Comparison of ENCODE assay signal across 8 mouse cellular contexts in the genomic region with DNA sequence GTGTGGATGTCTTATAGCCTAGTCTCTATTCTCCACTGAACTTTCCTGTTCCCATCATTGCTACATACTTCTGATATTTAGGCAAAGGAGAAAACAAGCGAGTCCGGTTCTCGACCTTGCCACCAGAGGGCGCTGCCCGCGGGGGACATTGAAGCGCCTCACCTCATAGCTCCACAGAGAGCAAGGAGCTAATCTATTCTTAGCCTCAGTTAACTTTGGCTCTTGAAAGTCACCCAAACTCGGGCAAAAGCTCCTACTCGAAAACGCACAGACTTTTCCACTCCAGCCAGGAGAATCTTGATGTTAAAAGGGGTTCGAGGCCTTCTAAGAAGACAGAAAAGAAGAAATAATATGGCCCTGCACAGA. TPM values are rescaled to one million over a fixed set of nuclear protein-coding genes. Genes with fewer than 3 reads are reported as not detected.
A peak's percentile ranks its signal among the peaks of the same experiment; 100 is the strongest.
DNase-seq lines count a peak whose midpoint lies in the region; ATAC-seq and TF ChIP-seq lines count a peak whose summit lies in the region.

No protein-coding gene starts in this region.

- H3K27me3 ChIP-seq in MEL (ENCODE audit: control insufficient read depth in 1 of 2, insufficient read depth in 2 of 2, low read length in 2 of 2), result no peaks in the 10 kb centered on the region
- H3K27me3 ChIP-seq in cerebellum, adult 2 months (ENCODE audit: control insufficient read depth, insufficient read depth, low read length), result no peaks in the 10 kb centered on the region
- H3K27me3 ChIP-seq in forebrain, postnatal 0 days (ENCODE audit: insufficient read depth, low read length), result no peaks in the 10 kb centered on the region

- DNase-seq in MEL (ENCODE audit: low read depth, low spot score), result peak; percentile 92
- peak; percentile 84 to 90 for DNase-seq in cerebellum, adult 2 months
- DNase-seq in forebrain, postnatal 0 days, result peak; percentile 82
- peak; percentile 73 for DNase-seq in layer of hippocampus, adult 9-10 months (ENCODE audit: low spot score)
- DNase-seq in lung, postnatal 10 days, result peak; percentile 89
- DNase-seq in ovary, postnatal 36 days (ENCODE audit: low spot score), result peak; percentile 83
- DNase-seq in thymus, postnatal 14 days, result peak; percentile 90

- peaks cover 2% of the 10 kb centered on the region; the same call in 1 of the 2 replicates for H3K79me2 ChIP-seq in MEL (ENCODE audit: control insufficient read depth, insufficient read depth, low read length, poor library complexity)

- H3K9ac ChIP-seq in MEL (ENCODE audit: control insufficient read depth, low read depth, low read length, poor library complexity, severe bottlenecking), result peak overlapping the region; percentile 90
- H3K9ac ChIP-seq in forebrain, postnatal 0 days, result no peak overlapping the region

- peaks cover 2 to 6% of the 10 kb centered on the region in 2 experiments; a peak in 2 of 4 replicates for H3K4me1 ChIP-seq in MEL (ENCODE audit: control insufficient read depth in 1 of 2, insufficient read depth in 2 of 2, low read length in 2 of 2)
- H3K4me1 ChIP-seq in cerebellum, adult 2 months (ENCODE audit: control insufficient read depth, insufficient read depth, low read length), result peaks cover 7% of the 10 kb centered on the region; the same call in 1 of the 2 replicates
- H3K4me1 ChIP-seq in forebrain, postnatal 0 days (ENCODE audit: insufficient read depth), result peaks cover 12% of the 10 kb centered on the region; the same call in 1 of the 2 replicates

- WGBS in cerebellum, adult 2 months, result under 1% methylated on average over 11 of the region's 11 CpGs
- WGBS in forebrain, postnatal 0 days, result under 1% methylated on average over 11 of the region's 11 CpGs

- no peaks in the 10 kb centered on the region for H3K9me3 ChIP-seq in MEL (replicated peaks; ENCODE audit: insufficient read depth, low read length)
- no peaks in the 10 kb centered on the region for H3K9me3 ChIP-seq in forebrain, postnatal 0 days (ENCODE audit: low read length)

- H3K4me2 ChIP-seq in forebrain, postnatal 0 days (ENCODE audit: low read depth), result peak overlapping the region; percentile 83

- H3K36me3 ChIP-seq in MEL (ENCODE audit: control insufficient read depth in 1 of 2, insufficient read depth in 2 of 2, low read length in 2 of 2), result peaks cover 0 to 5% of the 10 kb centered on the region in 2 experiments; a peak in 2 of 4 replicates
- H3K36me3 ChIP-seq in forebrain, postnatal 0 days (ENCODE audit: insufficient read depth), result no peaks in the 10 kb centered on the region

- peak; percentile 50 for TF ChIP-seq RAD21 in MEL (IDR thresholded peaks at IDR 0.05; ENCODE audit: low read depth, low read length)

- no peak for TF ChIP-seq POLR2A in MEL (IDR thresholded peaks at IDR 0.05; ENCODE audit: control insufficient read depth in 1 of 2, insufficient read depth in 1 of 2, low read depth in 1 of 2, low read length in 2 of 2, poor library complexity in 1 of 2)
- TF ChIP-seq POLR2A in cerebellum, adult 2 months (IDR thresholded peaks at IDR 0.05; ENCODE audit: borderline replicate concordance, insufficient read depth, low read length), result no peak

- H3K27ac ChIP-seq in MEL (ENCODE audit: control insufficient read depth, low read depth, low read length), result peak overlapping the region; percentile 67
- peak overlapping the region; percentile 75; the same call in 1 of the 2 replicates for H3K27ac ChIP-seq in cerebellum, adult 2 months (ENCODE audit: insufficient read depth, low read length)
- no peak overlapping the region for H3K27ac ChIP-seq in forebrain, postnatal 0 days (ENCODE audit: low read depth, low read length)

- ATAC-seq in forebrain, postnatal 0 days, result no peak; the same call in 1 of the 2 replicates
- peak; percentile 61 to 65 for ATAC-seq in hematopoietic stem cell, adult 5-6 weeks (replicated peaks in 1 of 2; ENCODE audit: insufficient read depth in 1 of 2, low FRiP score in 2 of 2, low TSS enrichment in 1 of 2, low read depth in 1 of 2, poor library complexity in 2 of 2, severe bottlenecking in 2 of 2)

- peak overlapping the region; percentile 75 to 93 for H3K4me3 ChIP-seq in MEL (ENCODE audit: control insufficient read depth in 1 of 2, insufficient read depth in 1 of 2, low read depth in 2 of 2, low read length in 2 of 2)
- H3K4me3 ChIP-seq in cerebellum, adult 2 months (replicated peaks; ENCODE audit: insufficient read depth, low read depth, low read length), result peak overlapping the region; percentile 80
- peak overlapping the region; percentile 65; the same call in 1 of the 2 replicates for H3K4me3 ChIP-seq in forebrain, postnatal 0 days (ENCODE audit: low read depth, low read length)

- peak; percentile 91 to 96 (median 92) for TF ChIP-seq CTCF in MEL (IDR thresholded peaks at IDR 0.05 in 2 of 3, conservative IDR thresholded peaks at IDR 0.05 in 1 of 3; ENCODE audit: control insufficient read depth in 1 of 3, insufficient read depth in 1 of 3, low read depth in 2 of 3, low read length in 3 of 3, poor library complexity in 1 of 3, severe bottlenecking in 1 of 3)
- TF ChIP-seq CTCF in cerebellum, adult 2 months (IDR thresholded peaks at IDR 0.05; ENCODE audit: borderline replicate concordance, insufficient read depth, low read depth, low read length), result peak; percentile 88
- TF ChIP-seq CTCF in forebrain, postnatal 0 days (IDR thresholded peaks at IDR 0.05; ENCODE audit: low read depth), result peak; percentile 85

- TF ChIP-seq EP300 in MEL (IDR thresholded peaks at IDR 0.05; ENCODE audit: low read depth in 1 of 2, low read length in 2 of 2), result no peak

TF ChIP-seq in MEL, 35 proteins besides CTCF, POLR2A, EP300 and RAD21:
- TF ChIP-seq ZNF384 (IDR thresholded peaks at IDR 0.05; ENCODE audit: low read depth, low read length), result no peak
- TF ChIP-seq GATA1 (IDR thresholded peaks at IDR 0.05; ENCODE audit: low read depth, low read length), result no peak
- TF ChIP-seq USF1 (IDR thresholded peaks at IDR 0.05; ENCODE audit: low read depth, low read length), result no peak
- TF ChIP-seq MXI1 (IDR thresholded peaks at IDR 0.05; ENCODE audit: low read depth, low read length), result no peak
- no peak for TF ChIP-seq MAX (IDR thresholded peaks at IDR 0.05; ENCODE audit: low read length)
- 0 out of 2 replicates have a peak, but pooled peaks have one; percentile 15 for TF ChIP-seq TBP (IDR thresholded peaks at IDR 0.05; ENCODE audit: low read depth, low read length)
- TF ChIP-seq ETS1 (IDR thresholded peaks at IDR 0.05; ENCODE audit: low read depth, low read length), result no peak
- TF ChIP-seq SMC3 (IDR thresholded peaks at IDR 0.05; ENCODE audit: low read depth, low read length), result peak; percentile 72
- no peak for TF ChIP-seq USF2 (IDR thresholded peaks at IDR 0.05; ENCODE audit: borderline replicate concordance in 1 of 2, insufficient read depth in 1 of 2, low read depth in 1 of 2, low read length in 2 of 2)
- no peak for TF ChIP-seq JUND (IDR thresholded peaks at IDR 0.05; ENCODE audit: low read depth, low read length)
- no peak for TF ChIP-seq MAZ (IDR thresholded peaks at IDR 0.05; ENCODE audit: low read depth, low read length)
- no peak for TF ChIP-seq MAFK (IDR thresholded peaks at IDR 0.05; ENCODE audit: borderline replicate concordance, low read depth, low read length)
- no peak for TF ChIP-seq TAL1 (IDR thresholded peaks at IDR 0.05; ENCODE audit: low read length)
- TF ChIP-seq GABPA (IDR thresholded peaks at IDR 0.05; ENCODE audit: low read depth, low read length), result no peak

RNA-seq across cellular contexts. Expression of a gene that starts 0.4 kb away (rescaled TPM):
- 9.0 and 10.2 TPM in 2 replicates for total RNA-seq in MEL (2012; rRNA removed)
- 10 to 100 TPM in 1 of 2 experiments, not detected in 1; 14.7 TPM for polyA plus RNA-seq in MEL (2012; ENCODE audit: insufficient read depth in 1 of 2, insufficient read length in 2 of 2, low read depth in 1 of 2, low replicate concordance in 2 of 2, missing spikeins in 1 of 2)
- 32.8 and 33.1 TPM in 2 replicates for polyA plus RNA-seq in cerebellum, adult 2 months (2012; rRNA removed)
- total RNA-seq in forebrain, postnatal 0 days (2014; rRNA removed), result 18.2 and 24.9 TPM in 2 replicates
- polyA plus RNA-seq in forebrain, postnatal 0 days (2015; fragmentation: Nextera tagmentation; extraction: Ambion mirVana), result 12.8 and 20.8 TPM in 2 replicates
- 17.9 and 20.1 TPM in 2 replicates for total RNA-seq in hematopoietic stem cell, adult 5-6 weeks (2017)

RNA-seq across cellular contexts. Expression of a gene that starts 45.2 kb away (rescaled TPM):
- 0.85 and 0.89 TPM in 2 replicates for total RNA-seq in MEL (2012; rRNA removed)
- polyA plus RNA-seq in MEL (2012; ENCODE audit: insufficient read depth in 1 of 2, insufficient read length in 2 of 2, low read depth in 1 of 2, low replicate concordance in 2 of 2, missing spikeins in 1 of 2), result 1 to 10 TPM in 1 of 2 experiments, not detected in 1; 1.7 TPM
- polyA plus RNA-seq in cerebellum, adult 2 months (2012; rRNA removed), result 8.2 and 10.2 TPM in 2 replicates
- 0.62 and 0.86 TPM in 2 replicates for total RNA-seq in forebrain, postnatal 0 days (2014; rRNA removed)
- 0.52 and 0.54 TPM in 2 replicates for polyA plus RNA-seq in forebrain, postnatal 0 days (2015; fragmentation: Nextera tagmentation; extraction: Ambion mirVana)
- 0.69 and 1.4 TPM in 2 replicates for total RNA-seq in hematopoietic stem cell, adult 5-6 weeks (2017)
